Mouse (Mus musculus): Measurements from ENCODE around the gene Calml4. TPM values are rescaled to one million over a fixed set of nuclear protein-coding genes. Genes with fewer than 3 reads are reported as not detected.
A peak's percentile ranks its signal among the peaks of the same experiment; 100 is the strongest.

Calml4 gene
- total and polyA plus RNA-seq, 3 experiments, result 0.62 to 4.6 TPM; not detected in 1

- no peak overlapping the region for H3K9ac ChIP-seq (ENCODE audit: control insufficient read depth, low read depth, low read length, poor library complexity, severe bottlenecking)
- DNase-seq (ENCODE audit: low read depth, low spot score), result no peak
- peaks cover 2 to 11% of the 10 kb centered on the region in 2 experiments; a peak in 3 of 4 replicates for H3K36me3 ChIP-seq (ENCODE audit: control insufficient read depth in 1 of 2, insufficient read depth in 2 of 2, low read length in 2 of 2)
- H3K4me1 ChIP-seq (ENCODE audit: control insufficient read depth in 1 of 2, insufficient read depth in 2 of 2, low read length in 2 of 2), result no peaks in the 10 kb centered on the region
- no peaks in the 10 kb centered on the region for H3K9me3 ChIP-seq (replicated peaks; ENCODE audit: insufficient read depth, low read length)
- H3K79me2 ChIP-seq (ENCODE audit: control insufficient read depth, insufficient read depth, low read length, poor library complexity), result no peaks in the 10 kb centered on the region
- H3K27ac ChIP-seq (ENCODE audit: control insufficient read depth, low read depth, low read length), result no peak overlapping the region
- H3K4me3 ChIP-seq (ENCODE audit: control insufficient read depth in 1 of 2, insufficient read depth in 1 of 2, low read depth in 2 of 2, low read length in 2 of 2), result no peak overlapping the region
- TF ChIP-seq NRF1 (IDR thresholded peaks at IDR 0.05; ENCODE audit: insufficient read depth, low read depth, low read length, poor library complexity, severe bottlenecking), result no peak
- no peak for TF ChIP-seq POLR2AphosphoS2 (IDR thresholded peaks at IDR 0.05; ENCODE audit: low read length)
- TF ChIP-seq NELFE (IDR thresholded peaks at IDR 0.05; ENCODE audit: low read depth, low read length), result no peak
- TF ChIP-seq ZMIZ1 (IDR thresholded peaks at IDR 0.05; ENCODE audit: low read depth, low read length), result no peak
- TF ChIP-seq TAL1 (IDR thresholded peaks at IDR 0.05; ENCODE audit: low read length), result no peak
- TF ChIP-seq USF1 (IDR thresholded peaks at IDR 0.05; ENCODE audit: low read depth, low read length), result no peak
- TF ChIP-seq ETS1 (IDR thresholded peaks at IDR 0.05; ENCODE audit: low read depth, low read length), result no peak
- no peak for TF ChIP-seq E2F4 (IDR thresholded peaks at IDR 0.05; ENCODE audit: borderline replicate concordance, low read depth, low read length)
- TF ChIP-seq POLR2AphosphoS5 (IDR thresholded peaks at IDR 0.05; ENCODE audit: borderline replicate concordance, low read depth, low read length), result no peak
- no peaks in the 10 kb centered on the region for H3K27me3 ChIP-seq (ENCODE audit: control insufficient read depth in 1 of 2, insufficient read depth in 2 of 2, low read length in 2 of 2)
These were observed 47.2 kb downstream of the Calml4 start for GRCm38 (mm10) chr9:62905039-62905438.

GRCm38 (mm10) chr9:62913390-62914069, 55.6 kb downstream of the Calml4 start:
- no peak overlapping the region for H3K4me3 ChIP-seq (ENCODE audit: control insufficient read depth in 1 of 2, insufficient read depth in 1 of 2, low read depth in 2 of 2, low read length in 2 of 2)
- H3K27ac ChIP-seq (ENCODE audit: control insufficient read depth, low read depth, low read length), result peak overlapping the region; percentile 14; the same call in 1 of the 2 replicates
- peak; percentile 63 for DNase-seq (ENCODE audit: low read depth, low spot score)
- peaks cover 0 to 2% of the 10 kb centered on the region in 2 experiments; a peak in 2 of 4 replicates for H3K4me1 ChIP-seq (ENCODE audit: control insufficient read depth in 1 of 2, insufficient read depth in 2 of 2, low read length in 2 of 2)
- peaks cover 10 to 13% of the 10 kb centered on the region in 2 experiments for H3K36me3 ChIP-seq (ENCODE audit: control insufficient read depth in 1 of 2, insufficient read depth in 2 of 2, low read length in 2 of 2)
- TF ChIP-seq EP300 (IDR thresholded peaks at IDR 0.05; ENCODE audit: low read depth in 1 of 2, low read length in 2 of 2) (0 out of 4 replicates have a peak, but pooled peaks of 1 of the 2 experiments have one; percentile 15), MYB (IDR thresholded peaks at IDR 0.05; ENCODE audit: low read depth, low read length) (no peak), ZC3H11A (IDR thresholded peaks at IDR 0.05; ENCODE audit: low read depth, low read length) (no peak), UBTF (IDR thresholded peaks at IDR 0.05; ENCODE audit: borderline replicate concordance, insufficient read depth, low read depth, low read length) (no peak), USF1 (IDR thresholded peaks at IDR 0.05; ENCODE audit: low read depth, low read length) (peak; percentile 85), HCFC1 (IDR thresholded peaks at IDR 0.05; ENCODE audit: low read depth, low read length) (no peak)
- H3K9ac ChIP-seq (ENCODE audit: control insufficient read depth, low read depth, low read length, poor library complexity, severe bottlenecking), result no peak overlapping the region
- no peaks in the 10 kb centered on the region for H3K79me2 ChIP-seq (ENCODE audit: control insufficient read depth, insufficient read depth, low read length, poor library complexity)
- no peaks in the 10 kb centered on the region for H3K27me3 ChIP-seq (ENCODE audit: control insufficient read depth in 1 of 2, insufficient read depth in 2 of 2, low read length in 2 of 2)
- no peaks in the 10 kb centered on the region for H3K9me3 ChIP-seq (replicated peaks; ENCODE audit: insufficient read depth, low read length)

All from MEL (cell line).